Comparison of ENCODE assay signal across 19 mouse cellular contexts in genomic region chr5:111901197-111901596, GRCm38 (mm10).
DNase-seq lines count a peak whose midpoint lies in the region; ATAC-seq and TF ChIP-seq lines count a peak whose summit lies in the region.
"Had no signal": no experiment of that assay in that cellular context is flagged by ENCODE, and none has a peak within 500 bp of the region (broad histone marks: within the 10 kb centered on the region; RNA-seq: fewer than 3 reads in every experiment).

No protein-coding gene starts in this region.

- no peak for TF ChIP-seq CTCF in midbrain, postnatal 0 days (IDR thresholded peaks at IDR 0.05)

- DNase-seq in embryo, embryonic 11 days = peak; percentile 47
- DNase-seq in embryo, embryonic 9.5 days (ENCODE audit: extremely low spot score) = no peak
- DNase-seq in hindbrain, embryonic 10.5 days (ENCODE audit: low spot score) = no peak
- no peak for DNase-seq in midbrain, postnatal 0 days (ENCODE audit: low spot score)
- DNase-seq in retina, embryonic 14.5 days (ENCODE audit: low spot score) = peak; percentile 67
- DNase-seq in testis, postnatal 10 days (ENCODE audit: low spot score) = no peak
- DNase-seq: cerebellum, adult 11-12 months; cerebellum, adult 9-11 months; cerebellum, postnatal 36 days; gastrocnemius, postnatal 25 days had no signal

- H3K4me3 ChIP-seq in hindbrain, embryonic 10.5 days = no peak overlapping the region
- no peak overlapping the region for H3K4me3 ChIP-seq in hindbrain, embryonic 13.5 days
- no peak overlapping the region for H3K4me3 ChIP-seq in midbrain, embryonic 13.5 days (replicated peaks)
- H3K4me3 ChIP-seq in midbrain, postnatal 0 days (ENCODE audit: low read depth, low read length) = no peak overlapping the region
- H3K4me3 ChIP-seq: embryonic facial prominence, embryonic 15.5 days; erythroblast, embryonic 14.5 days; gastrocnemius, adult 2 months; heart, embryonic 12.5 days; hindbrain, embryonic 15.5 days had no signal

- ATAC-seq in hindbrain, embryonic 13.5 days (ENCODE audit: low FRiP score) = no peak
- ATAC-seq in midbrain, embryonic 13.5 days = no peak
- ATAC-seq in midbrain, postnatal 0 days (ENCODE audit: low FRiP score) = no peak
- ATAC-seq: inflammation-experienced regulatory T-cells, adult 6 months; intestine, postnatal 0 days had no signal

- H3K4me1 ChIP-seq in hindbrain, embryonic 10.5 days (replicated peaks) = peaks cover 57% of the 10 kb centered on the region
- H3K4me1 ChIP-seq in hindbrain, embryonic 13.5 days (replicated peaks) = peaks cover 43% of the 10 kb centered on the region
- H3K4me1 ChIP-seq in midbrain, embryonic 13.5 days (replicated peaks) = peaks cover 43% of the 10 kb centered on the region
- H3K4me1 ChIP-seq in midbrain, postnatal 0 days (ENCODE audit: insufficient read depth, low read length) = 0 out of 2 replicates have a peak, but pooled peaks cover 7% of the 10 kb centered on the region
- H3K4me1 ChIP-seq: embryonic facial prominence, embryonic 15.5 days; heart, embryonic 12.5 days had no signal

- WGBS in hindbrain, embryonic 10.5 days = 44% methylated on average over 5 of the region's 5 CpGs
- 37% methylated on average over 5 of the region's 5 CpGs for WGBS in hindbrain, embryonic 13.5 days
- 40% methylated on average over 5 of the region's 5 CpGs for WGBS in midbrain, embryonic 13.5 days
- WGBS in midbrain, postnatal 0 days = 43% methylated on average over 5 of the region's 5 CpGs

- H3K27ac ChIP-seq in hindbrain, embryonic 10.5 days = peak overlapping the region; percentile 83
- no peak overlapping the region; the same call in 1 of the 2 replicates for H3K27ac ChIP-seq in hindbrain, embryonic 13.5 days
- H3K27ac ChIP-seq in midbrain, embryonic 13.5 days = peak overlapping the region; percentile 1; the same call in 1 of the 2 replicates
- no peak overlapping the region for H3K27ac ChIP-seq in midbrain, postnatal 0 days (ENCODE audit: low read depth, low read length)
- H3K27ac ChIP-seq: embryonic facial prominence, embryonic 15.5 days; gastrocnemius, adult 2 months; hindbrain, embryonic 15.5 days had no signal

- no peak overlapping the region for H3K9ac ChIP-seq in hindbrain, embryonic 13.5 days
- H3K9ac ChIP-seq in midbrain, embryonic 13.5 days (replicated peaks) = no peak overlapping the region
- no peak overlapping the region for H3K9ac ChIP-seq in midbrain, postnatal 0 days (replicated peaks; ENCODE audit: low read length, poor library complexity, severe bottlenecking)
- H3K9ac ChIP-seq: embryonic facial prominence, embryonic 15.5 days; heart, embryonic 12.5 days; hindbrain, embryonic 15.5 days had no signal

- H3K27me3 ChIP-seq in hindbrain, embryonic 10.5 days (ENCODE audit: insufficient read depth, poor library complexity, severe bottlenecking) = 0 out of 2 replicates have a peak, but pooled peaks cover 7% of the 10 kb centered on the region
- H3K27me3 ChIP-seq in hindbrain, embryonic 13.5 days = peaks cover 29% of the 10 kb centered on the region
- H3K27me3 ChIP-seq in midbrain, embryonic 13.5 days = peaks cover 18% of the 10 kb centered on the region; the same call in 1 of the 2 replicates
- H3K27me3 ChIP-seq in midbrain, postnatal 0 days (ENCODE audit: insufficient read depth, low read length) = peaks cover 6% of the 10 kb centered on the region; the same call in 1 of the 2 replicates

- no peaks in the 10 kb centered on the region for H3K9me3 ChIP-seq in hindbrain, embryonic 10.5 days
- H3K9me3 ChIP-seq in hindbrain, embryonic 13.5 days = peaks cover 2% of the 10 kb centered on the region; the same call in 1 of the 2 replicates
- H3K9me3 ChIP-seq in midbrain, embryonic 13.5 days = no peaks in the 10 kb centered on the region
- H3K9me3 ChIP-seq in midbrain, postnatal 0 days (ENCODE audit: low read length) = no peaks in the 10 kb centered on the region
- H3K9me3 ChIP-seq: embryonic facial prominence, embryonic 15.5 days; hindbrain, embryonic 15.5 days had no signal

- no peak overlapping the region for H3K4me2 ChIP-seq in hindbrain, embryonic 13.5 days
- H3K4me2 ChIP-seq in midbrain, embryonic 13.5 days (replicated peaks) = no peak overlapping the region
- H3K4me2 ChIP-seq in midbrain, postnatal 0 days (ENCODE audit: low read depth, low read length, poor library complexity, severe bottlenecking) = no peak overlapping the region
- H3K4me2 ChIP-seq: embryonic facial prominence, embryonic 15.5 days; heart, embryonic 12.5 days; hindbrain, embryonic 15.5 days had no signal

- no peaks in the 10 kb centered on the region for H3K36me3 ChIP-seq in hindbrain, embryonic 10.5 days
- H3K36me3 ChIP-seq in hindbrain, embryonic 13.5 days = no peaks in the 10 kb centered on the region
- H3K36me3 ChIP-seq in midbrain, embryonic 13.5 days = no peaks in the 10 kb centered on the region
- no peaks in the 10 kb centered on the region for H3K36me3 ChIP-seq in midbrain, postnatal 0 days (ENCODE audit: insufficient read depth, low read length)
- H3K36me3 ChIP-seq: embryonic facial prominence, embryonic 15.5 days; heart, embryonic 12.5 days; hindbrain, embryonic 15.5 days had no signal

Comparison
In these comparisons a context has a peak if more than half of its experiments do, and no peak if none do; other contexts are left out.
1. DNase-seq: peak in embryo, embryonic 11 days (single experiment) and retina, embryonic 14.5 days (single experiment); none in embryo, embryonic 9.5 days (single experiment), hindbrain, embryonic 10.5 days (single experiment), midbrain, postnatal 0 days (single experiment) and testis, postnatal 10 days (single experiment).
2. H3K27ac ChIP-seq: peak in hindbrain, embryonic 10.5 days (single experiment) and midbrain, embryonic 13.5 days (single experiment); none in hindbrain, embryonic 13.5 days (single experiment) and midbrain, postnatal 0 days (single experiment).